Comparison of ENCODE assay signal across 8 mouse cellular contexts in the genomic region with DNA sequence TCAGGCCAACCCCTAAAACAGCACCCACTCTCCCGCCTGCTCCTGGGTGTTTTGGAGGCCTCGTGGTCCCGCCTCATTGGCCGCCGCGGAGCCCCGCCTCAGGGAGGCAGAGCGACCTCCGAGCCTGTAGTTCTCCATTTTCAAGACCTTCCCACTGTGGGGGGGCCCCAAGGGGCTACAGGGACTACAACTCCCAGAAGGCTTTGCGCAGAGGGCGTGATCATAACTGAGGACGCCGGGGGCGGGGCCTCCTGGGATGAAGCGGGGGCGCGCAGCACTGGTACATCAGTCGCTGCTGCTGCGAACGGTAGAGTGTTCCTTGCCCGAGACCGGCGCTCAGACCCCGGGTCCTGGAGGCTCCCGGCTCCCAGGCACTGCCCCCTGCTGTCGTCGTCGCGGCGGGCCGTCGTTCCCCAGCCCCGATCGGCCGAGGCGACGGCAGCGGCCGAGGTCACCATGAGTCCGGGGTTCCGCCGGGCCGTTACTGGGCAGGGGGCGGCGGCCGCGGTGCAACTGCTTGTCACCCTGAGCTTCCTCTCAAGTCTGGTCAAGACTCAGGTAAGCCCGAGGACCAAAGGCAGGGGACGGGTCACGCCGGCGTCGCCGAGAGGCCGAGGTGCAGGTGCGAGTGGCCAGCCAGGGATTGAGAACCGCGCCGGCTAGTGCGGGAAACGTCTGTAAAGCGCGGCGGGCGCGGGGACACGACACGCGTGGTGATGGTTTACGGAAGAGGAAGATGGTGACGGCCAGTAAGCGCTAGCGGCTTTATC. TPM values are rescaled to one million over a fixed set of nuclear protein-coding genes. Genes with fewer than 3 reads are reported as not detected.
A peak's percentile ranks its signal among the peaks of the same experiment; 100 is the strongest.
DNase-seq lines count a peak whose midpoint lies in the region; ATAC-seq and TF ChIP-seq lines count a peak whose summit lies in the region.

A gene (plus strand): TSS at position 254 of the 770 bp plus-strand sequence.

- under 1% methylated on average over 73 of the region's 73 CpGs for WGBS in heart, embryonic 11.5 days (ENCODE audit: insufficient replicate concordance)
- under 1% methylated on average over 73 of the region's 73 CpGs for WGBS in kidney, embryonic 16.5 days
- under 1% methylated on average over 73 of the region's 73 CpGs for WGBS in liver, adult 2 months

- H3K9me3 ChIP-seq in heart, embryonic 11.5 days (replicated peaks; ENCODE audit: control insufficient read depth, low read length), result no peaks in the 10 kb centered on the region
- no peaks in the 10 kb centered on the region for H3K9me3 ChIP-seq in kidney, embryonic 16.5 days (ENCODE audit: low read length)

- peak within 1 kb of the TSS; percentile 9 for H3ac ChIP-seq in myocyte (ENCODE audit: control insufficient read depth, insufficient read length)

- peaks cover 4% of the 10 kb centered on the region; the same call in 1 of the 2 replicates for H3K27me3 ChIP-seq in heart, embryonic 11.5 days (ENCODE audit: control insufficient read depth, insufficient read depth, low read length)
- H3K27me3 ChIP-seq in kidney, embryonic 16.5 days (ENCODE audit: insufficient read depth, low read length), result no peaks in the 10 kb centered on the region; the same call in 1 of the 2 replicates
- H3K27me3 ChIP-seq in liver, adult 2 months (ENCODE audit: control insufficient read depth, insufficient read depth, low read length), result no peaks in the 10 kb centered on the region
- H3K27me3 ChIP-seq in myocyte (ENCODE audit: control insufficient read depth, insufficient read depth, insufficient read length), result no peaks in the 10 kb centered on the region
- H3K27me3 ChIP-seq in splenic B cell, adult 2 months (ENCODE audit: control insufficient read depth, insufficient read depth, low read length, poor library complexity, severe bottlenecking), result no peaks in the 10 kb centered on the region

- no peak for TF ChIP-seq CTCF in liver, adult 2 months (IDR thresholded peaks at IDR 0.05; ENCODE audit: low read depth, low read length)

- DNase-seq in B cell, adult 2 months, result peak; percentile 100
- DNase-seq in brain, adult 2 months (ENCODE audit: low read depth, low spot score), result peak; percentile 99
- DNase-seq in liver, adult 2 months (ENCODE audit: extremely low read depth, low read depth, low spot score), result peak; percentile 95
- DNase-seq in splenic B cell, adult 2 months (ENCODE audit: low read depth, low spot score), result peak; percentile 99

- peak within 1 kb of the TSS; percentile 75 for H3K4me3 ChIP-seq in heart, embryonic 11.5 days (ENCODE audit: low read depth, low read length)
- H3K4me3 ChIP-seq in kidney, embryonic 16.5 days (ENCODE audit: low read length), result peak within 1 kb of the TSS; percentile 64
- peak within 1 kb of the TSS; percentile 97 for H3K4me3 ChIP-seq in liver, adult 2 months (ENCODE audit: insufficient read depth, low read depth, low read length)
- peak within 1 kb of the TSS; percentile 22 for H3K4me3 ChIP-seq in myocyte

- H3K36me3 ChIP-seq in heart, embryonic 11.5 days (ENCODE audit: control insufficient read depth, insufficient read depth, low read length), result no peaks in the 10 kb centered on the region
- no peaks in the 10 kb centered on the region for H3K36me3 ChIP-seq in kidney, embryonic 16.5 days (ENCODE audit: insufficient read depth, low read length)
- no peaks in the 10 kb centered on the region for H3K36me3 ChIP-seq in liver, adult 2 months (ENCODE audit: control insufficient read depth, insufficient read depth, low read length)
- no peaks in the 10 kb centered on the region for H3K36me3 ChIP-seq in myocyte (ENCODE audit: control insufficient read depth, insufficient read depth)
- no peaks in the 10 kb centered on the region for H3K36me3 ChIP-seq in splenic B cell, adult 2 months (ENCODE audit: control insufficient read depth, insufficient read depth, low read length, poor library complexity, severe bottlenecking)

- TF ChIP-seq POLR2A in liver, adult 2 months (IDR thresholded peaks at IDR 0.05; ENCODE audit: extremely low read depth, insufficient read depth, low read length), result peak; percentile 75
- TF ChIP-seq POLR2A in myocyte (IDR thresholded peaks at IDR 0.05; ENCODE audit: insufficient read length, low read depth), result peak; percentile 65

- peak within 1 kb of the TSS; percentile 83 for H3K4me2 ChIP-seq in heart, embryonic 11.5 days
- H3K4me2 ChIP-seq in kidney, embryonic 16.5 days (replicated peaks; ENCODE audit: low read depth, low read length), result peak within 1 kb of the TSS; percentile 93
- peak within 1 kb of the TSS; percentile 83 for H3K4me2 ChIP-seq in myocyte (ENCODE audit: low read depth)

- peaks cover 14% of the 10 kb centered on the region for H3K79me2 ChIP-seq in liver, adult 2 months (ENCODE audit: control insufficient read depth, insufficient read depth, low read length)
- H3K79me2 ChIP-seq in myocyte (ENCODE audit: control insufficient read depth, insufficient read depth), result no peaks in the 10 kb centered on the region

- peaks cover 3% of the 10 kb centered on the region; the same call in 1 of the 2 replicates for H3K4me1 ChIP-seq in heart, embryonic 11.5 days (ENCODE audit: control insufficient read depth, insufficient read depth, low read length)
- H3K4me1 ChIP-seq in kidney, embryonic 16.5 days (ENCODE audit: insufficient read depth, low read length), result peaks cover 10% of the 10 kb centered on the region
- peaks cover 16% of the 10 kb centered on the region; the same call in 1 of the 2 replicates for H3K4me1 ChIP-seq in liver, adult 2 months (ENCODE audit: control insufficient read depth, insufficient read depth, low read length)

- peak; percentile 95 for ATAC-seq in erythroblast, adult 5-6 weeks (replicated peaks; ENCODE audit: low FRiP score, poor library complexity, severe bottlenecking)
- ATAC-seq in heart, embryonic 11.5 days (replicated peaks; ENCODE audit: insufficient number of reproducible peaks, low FRiP score, low TSS enrichment), result peak; percentile 99
- ATAC-seq in kidney, embryonic 16.5 days (ENCODE audit: low FRiP score, low TSS enrichment), result peak; percentile 99

- H3K27ac ChIP-seq in heart, embryonic 11.5 days (ENCODE audit: low read depth, low read length), result no peak within 1 kb of the TSS
- H3K27ac ChIP-seq in kidney, embryonic 16.5 days (ENCODE audit: low read length), result no peak within 1 kb of the TSS
- H3K27ac ChIP-seq in liver, adult 2 months (replicated peaks; ENCODE audit: insufficient read depth, low read depth, low read length), result peak within 1 kb of the TSS; percentile 70

- H3K9ac ChIP-seq in heart, embryonic 11.5 days (ENCODE audit: low read depth, low read length), result peak within 1 kb of the TSS; percentile 74
- H3K9ac ChIP-seq in kidney, embryonic 16.5 days (replicated peaks; ENCODE audit: low read length), result peak within 1 kb of the TSS; percentile 75
- H3K9ac ChIP-seq in liver, adult 2 months (ENCODE audit: low read depth, low read length), result peak within 1 kb of the TSS; percentile 97

TF ChIP-seq in myocyte, 11 proteins besides CTCF, POLR2A, EP300 and RAD21:
- TF ChIP-seq CEBPB (IDR thresholded peaks at IDR 0.05; ENCODE audit: insufficient read depth, poor library complexity, severe bottlenecking) (no peak), E2F4 (IDR thresholded peaks at IDR 0.05; ENCODE audit: insufficient read depth) (peak; percentile 71), MYOD1 (IDR thresholded peaks at IDR 0.05; ENCODE audit: control insufficient read depth in 1 of 3, insufficient read length in 2 of 3, low read depth in 2 of 3) (no peak), POLR2AphosphoS2 (IDR thresholded peaks at IDR 0.05; ENCODE audit: insufficient read length, low read depth) (no peak), SRF (IDR thresholded peaks at IDR 0.05; ENCODE audit: control insufficient read depth, insufficient read length, low read depth) (no peak)
TF ChIP-seq in myocyte: peak in this region for 1.

RNA-seq across cellular contexts. Expression of the gene that starts here (rescaled TPM):
- 2.3 and 4.8 TPM in 2 replicates for total RNA-seq in erythroblast, adult 5-6 weeks (2015; ENCODE audit: low replicate concordance)
- 0.84 and 6.4 TPM in 2 replicates for total RNA-seq in erythroblast, adult 5-6 weeks (2017; ENCODE audit: low replicate concordance)
- polyA plus RNA-seq in heart, embryonic 11.5 days (2014; fragmentation: Nextera tagmentation; extraction: Ambion mirVana), result 7.2 and 7.7 TPM in 2 replicates
- polyA plus RNA-seq in kidney, embryonic 16.5 days (2015; fragmentation: Nextera tagmentation; extraction: Ambion mirVana), result 8.4 and 8.8 TPM in 2 replicates
- 28.9 and 36.0 TPM in 2 replicates for total RNA-seq in liver, adult 2 months (2014; rRNA removed)
- polyA plus RNA-seq in liver, adult 2 months (2012; rRNA removed), result 12.7 and 13.2 TPM in 2 replicates
- polyA plus RNA-seq in myocyte (2012; fragmentation: generic; extraction: Trizol), result 1.4 TPM

Comparison
In these comparisons a context has a peak if more than half of its experiments do, and no peak if none do; other contexts are left out.
1. H3K4me3 ChIP-seq: peak in every context shown above with its lines; median percentile 97 in liver, adult 2 months; 75 in heart, embryonic 11.5 days; 64 in kidney, embryonic 16.5 days; 22 in myocyte.